In the genomic region with DNA sequence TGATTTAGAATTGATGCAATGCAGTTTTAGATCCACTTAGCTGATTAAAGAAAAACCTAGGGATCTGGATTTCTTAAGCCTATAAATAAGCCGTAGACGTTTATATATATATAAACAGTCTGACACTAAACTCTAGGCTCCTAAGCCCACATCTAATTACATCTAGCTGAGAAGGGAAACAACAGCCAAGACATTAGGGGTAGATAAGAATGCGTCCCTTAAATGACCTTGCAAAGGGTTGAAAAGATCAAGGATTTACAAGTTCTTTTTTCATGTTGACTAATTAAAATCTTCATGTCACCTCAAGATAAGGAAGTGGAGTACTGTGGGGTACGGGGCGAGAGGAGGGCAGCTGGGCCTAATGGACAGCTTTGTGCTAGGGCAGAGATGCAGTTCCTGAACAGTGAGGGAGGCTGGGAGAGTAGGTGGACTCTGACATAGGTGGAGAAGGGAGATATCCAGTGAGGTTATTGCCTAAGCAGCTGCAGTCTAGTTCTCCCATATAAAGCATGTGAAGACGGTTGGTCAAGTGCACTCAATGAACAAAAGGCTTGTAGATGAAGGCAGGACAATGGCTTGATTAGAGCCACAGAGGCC, we compare ENCODE assay signal across 23 mouse cellular contexts. TPM values are rescaled to one million over a fixed set of nuclear protein-coding genes. Genes with fewer than 3 reads are reported as not detected.
DNase-seq lines count a peak whose midpoint lies in the region; ATAC-seq and TF ChIP-seq lines count a peak whose summit lies in the region.
"Had no signal": no experiment of that assay in that cellular context is flagged by ENCODE, and none has a peak within 500 bp of the region (broad histone marks: within the 10 kb centered on the region; RNA-seq: fewer than 3 reads in every experiment).

No protein-coding gene starts in this region.

- peak overlapping the region; percentile 24; the same call in 1 of the 2 replicates for H3K4me3 ChIP-seq in G1E (ENCODE audit: low read depth, low read length)
- H3K4me3 ChIP-seq in intestine, postnatal 0 days (ENCODE audit: low read depth, low read length): no peak overlapping the region
- H3K4me3 ChIP-seq in liver, embryonic 12.5 days: no peak overlapping the region
- H3K4me3 ChIP-seq: embryonic facial prominence, embryonic 12.5 days; embryonic facial prominence, embryonic 15.5 days; erythroblast, embryonic 14.5 days; forebrain, embryonic 12.5 days; forebrain, embryonic 15.5 days; heart, adult 2 months; heart, embryonic 10.5 days; heart, embryonic 13.5 days had no signal

- H3K4me2 ChIP-seq in intestine, postnatal 0 days (replicated peaks; ENCODE audit: low read depth): no peak overlapping the region
- H3K4me2 ChIP-seq in liver, embryonic 12.5 days: no peak overlapping the region
- H3K4me2 ChIP-seq: embryonic facial prominence, embryonic 12.5 days; embryonic facial prominence, embryonic 15.5 days; forebrain, embryonic 12.5 days; forebrain, embryonic 15.5 days; heart, embryonic 13.5 days; hindbrain, embryonic 14.5 days had no signal

- WGBS in intestine, postnatal 0 days: 20% methylated on average over 6 of the region's 6 CpGs
- WGBS in liver, embryonic 12.5 days (ENCODE audit: insufficient replicate concordance): 55% methylated on average over 6 of the region's 6 CpGs

- H3K27ac ChIP-seq in intestine, postnatal 0 days (ENCODE audit: low read depth, low read length): no peak overlapping the region
- H3K27ac ChIP-seq in liver, embryonic 12.5 days: no peak overlapping the region
- H3K27ac ChIP-seq: embryonic facial prominence, embryonic 12.5 days; embryonic facial prominence, embryonic 15.5 days; forebrain, embryonic 12.5 days; forebrain, embryonic 15.5 days; heart, adult 2 months; heart, embryonic 10.5 days; heart, embryonic 13.5 days; hindbrain, embryonic 14.5 days had no signal

- H3K9ac ChIP-seq in intestine, postnatal 0 days (ENCODE audit: low read depth, low read length): no peak overlapping the region
- no peak overlapping the region for H3K9ac ChIP-seq in liver, embryonic 12.5 days
- H3K9ac ChIP-seq: embryonic facial prominence, embryonic 12.5 days; embryonic facial prominence, embryonic 15.5 days; forebrain, embryonic 12.5 days; forebrain, embryonic 15.5 days; heart, embryonic 13.5 days; hindbrain, embryonic 14.5 days had no signal

- H3K36me3 ChIP-seq in G1E (replicated peaks): no peaks in the 10 kb centered on the region
- no peaks in the 10 kb centered on the region for H3K36me3 ChIP-seq in intestine, postnatal 0 days (ENCODE audit: control insufficient read depth, insufficient read depth)
- no peaks in the 10 kb centered on the region for H3K36me3 ChIP-seq in liver, embryonic 12.5 days
- H3K36me3 ChIP-seq: embryonic facial prominence, embryonic 12.5 days; embryonic facial prominence, embryonic 15.5 days; forebrain, embryonic 12.5 days; forebrain, embryonic 15.5 days; heart, embryonic 10.5 days; heart, embryonic 13.5 days had no signal

- DNase-seq in G1E (ENCODE audit: low spot score): peak; percentile 85
- DNase-seq in urinary bladder, postnatal 14 days (ENCODE audit: low spot score): no peak
- no peak for DNase-seq in kidney, adult 9 months
- DNase-seq: adrenal gland, adult 2 months; adrenal gland, postnatal 25 days; cerebellum, adult 11-12 months; cerebellum, adult 8-10 months; cerebellum, postnatal 10 days; gastrocnemius, postnatal 25 days; heart, adult 2 months; heart, postnatal 14 days; heart, postnatal 4 days had no signal

- no peaks in the 10 kb centered on the region for H3K27me3 ChIP-seq in G1E (ENCODE audit: insufficient read depth, low read length)
- H3K27me3 ChIP-seq in intestine, postnatal 0 days (replicated peaks; ENCODE audit: control insufficient read depth, insufficient read depth, low read length): no peaks in the 10 kb centered on the region
- 0 out of 2 replicates have a peak, but pooled peaks cover 6% of the 10 kb centered on the region for H3K27me3 ChIP-seq in liver, embryonic 12.5 days (replicated peaks)
- H3K27me3 ChIP-seq: embryonic facial prominence, embryonic 12.5 days; embryonic facial prominence, embryonic 15.5 days; forebrain, embryonic 12.5 days; forebrain, embryonic 15.5 days; heart, embryonic 13.5 days had no signal

- peaks cover 13% of the 10 kb centered on the region for H3K9me3 ChIP-seq in G1E (replicated peaks)
- 0 out of 2 replicates have a peak, but pooled peaks cover 3% of the 10 kb centered on the region for H3K9me3 ChIP-seq in intestine, postnatal 0 days (ENCODE audit: control insufficient read depth)
- peaks cover 10% of the 10 kb centered on the region for H3K9me3 ChIP-seq in liver, embryonic 12.5 days (replicated peaks)
- H3K9me3 ChIP-seq: embryonic facial prominence, embryonic 15.5 days had no signal

- peak; percentile 98 for ATAC-seq in G1E (ENCODE audit: extremely low read depth, insufficient number of reproducible peaks, low FRiP score, poor library complexity, severe bottlenecking)
- peak; percentile 45; the same call in 1 of the 2 replicates for ATAC-seq in erythroblast, adult 5-6 weeks (replicated peaks; ENCODE audit: low FRiP score, poor library complexity, severe bottlenecking)
- peak; percentile 91 for ATAC-seq in intestine, postnatal 0 days
- no peak for ATAC-seq in liver, embryonic 12.5 days
- ATAC-seq: forebrain, embryonic 15.5 days had no signal

- no peak for TF ChIP-seq CTCF in G1E (IDR thresholded peaks at IDR 0.05; ENCODE audit: low read depth, low read length)
- no peak for TF ChIP-seq CTCF in intestine, postnatal 0 days (IDR thresholded peaks at IDR 0.05; ENCODE audit: low read depth)

- peaks cover 42% of the 10 kb centered on the region for H3K4me1 ChIP-seq in G1E (ENCODE audit: insufficient read depth, low read depth, low read length)
- H3K4me1 ChIP-seq in intestine, postnatal 0 days (replicated peaks; ENCODE audit: control insufficient read depth, insufficient read depth, low read length): no peaks in the 10 kb centered on the region
- no peaks in the 10 kb centered on the region for H3K4me1 ChIP-seq in liver, embryonic 12.5 days
- H3K4me1 ChIP-seq: embryonic facial prominence, embryonic 12.5 days; embryonic facial prominence, embryonic 15.5 days; forebrain, embryonic 12.5 days; forebrain, embryonic 15.5 days; heart, embryonic 10.5 days; heart, embryonic 13.5 days had no signal

RNA-seq across cellular contexts. Expression of gene Acsl1, which starts 12.5 kb away (rescaled TPM):
- total RNA-seq in G1E (2014; fragmentation: Nextera tagmentation): 143 and 149 TPM in 2 replicates
- total RNA-seq in G1E (2017): 48.6 and 55.0 TPM in 2 replicates
- 19.4 and 27.0 TPM in 2 replicates for polyA plus RNA-seq in G1E (2012)
- 393 and 430 TPM in 2 replicates for total RNA-seq in erythroblast, adult 5-6 weeks (2015; ENCODE audit: low replicate concordance)
- total RNA-seq in erythroblast, adult 5-6 weeks (2017; ENCODE audit: low replicate concordance): 573 and 623 TPM in 2 replicates
- 54.0 and 59.1 TPM in 2 replicates for polyA plus RNA-seq in intestine, postnatal 0 days (2015; fragmentation: Nextera tagmentation; extraction: Ambion mirVana)
- 42.5 and 44.1 TPM in 2 replicates for polyA plus RNA-seq in liver, embryonic 12.5 days (2016; fragmentation: Nextera tagmentation; extraction: Ambion mirVana)
